Mouse (Mus musculus) CH12.LX (cell line): ENCODE results near the gene Prkn. TPM values are rescaled to one million over a fixed set of nuclear protein-coding genes. Genes with fewer than 3 reads are reported as not detected.

Experiments
- DNase-seq: peaks from one replicate; pipeline ENCODE4 v3.0.0-alpha.2; 2013; ENCODE audit errors: extremely low read depth
- H3K27ac ChIP-seq: 2 replicates; pipeline ENCODE4 v1.5.1; 2012; ENCODE audit warnings: low read depth, mild to moderate bottlenecking, control low read depth, moderate library complexity; ENCODE audit not compliant: insufficient read depth
- H3K27me3 ChIP-seq: replicated peaks from 2 replicates; pipeline ENCODE3; 2012; ENCODE audit warnings: inconsistent platforms
- H3K36me3 ChIP-seq, 2 experiments: replicated peaks in 1 of 2; 2 replicates each; pipeline versions ENCODE3 to v1.6.1; 2012; ENCODE audit warnings: inconsistent platforms in 1 of 2, low read length in 1 of 2, mild to moderate bottlenecking in 1 of 2, mixed read lengths in 1 of 2, moderate library complexity in 1 of 2; ENCODE audit not compliant: control insufficient read depth in 1 of 2, insufficient read depth in 1 of 2
- H3K4me1 ChIP-seq, 2 experiments: 2 replicates each; pipeline ENCODE4 v1.6.1; 2012; ENCODE audit warnings: inconsistent platforms in 1 of 2, moderate library complexity in 1 of 2; ENCODE audit not compliant: insufficient read depth in 2 of 2, control insufficient read depth in 1 of 2
- H3K4me2 ChIP-seq: 2 replicates; pipeline ENCODE4 v1.6.1; 2012; ENCODE audit warnings: low read depth, mild to moderate bottlenecking, control low read depth; ENCODE audit not compliant: poor library complexity, insufficient read depth, severe bottlenecking
- H3K4me3 ChIP-seq, 3 experiments: fragments of 150-350 bp in 1 of 3; sonication (generic) in 1 of 3; replicated peaks in 1 of 3; 2 replicates each; pipeline versions ENCODE3 to v1.5.1; 2011 to 2012; ENCODE audit warnings: low read depth in 2 of 3, low read length in 2 of 3, mild to moderate bottlenecking in 2 of 3, moderate library complexity in 2 of 3, control low read depth in 1 of 3, improper control_type of control experiment in 1 of 3, inconsistent platforms in 1 of 3, mixed read lengths in 1 of 3; ENCODE audit not compliant: poor library complexity in 1 of 3
- H3K79me2 ChIP-seq: replicated peaks from 2 replicates; pipeline ENCODE4 v1.6.1; 2012; ENCODE audit warnings: mild to moderate bottlenecking, moderate library complexity; ENCODE audit not compliant: control insufficient read depth, poor library complexity, insufficient read depth, severe bottlenecking; ENCODE audit errors: extremely low read depth
- H3K9ac ChIP-seq: 2 replicates; pipeline ENCODE4 v1.6.1; 2012; ENCODE audit warnings: low read depth, mild to moderate bottlenecking, control low read depth, moderate library complexity; ENCODE audit not compliant: insufficient read depth
- H3K9me3 ChIP-seq: replicated peaks from 2 replicates; pipeline ENCODE3; 2012; ENCODE audit warnings: low read length, inconsistent platforms, mixed read lengths
- BHLHE40 ChIP-seq: IDR thresholded peaks from 2 replicates; pipeline ENCODE4 v1.6.1; 2011; ENCODE audit warnings: mild to moderate bottlenecking, low read depth, low read length, improper control_type of control experiment
- CHD1 ChIP-seq: IDR thresholded peaks from 2 replicates; pipeline ENCODE4 v1.6.1; 2012; ENCODE audit warnings: low read depth, low read length, improper control_type of control experiment, inconsistent platforms
- CHD2 ChIP-seq: IDR thresholded peaks from 2 replicates; pipeline ENCODE4 v1.6.1; 2011; ENCODE audit warnings: low read length, improper control_type of control experiment
- E2F4 ChIP-seq: IDR thresholded peaks from 2 replicates; pipeline ENCODE4 v1.6.1; 2011; ENCODE audit warnings: low read depth, low read length, improper control_type of control experiment; ENCODE audit not compliant: insufficient replicate concordance
- EP300 ChIP-seq: IDR thresholded peaks from 2 replicates; pipeline ENCODE4 v1.6.1; 2011; ENCODE audit warnings: low read length, improper control_type of control experiment
- ETS1 ChIP-seq: conservative IDR thresholded peaks from 2 replicates; pipeline ENCODE4 v1.6.1; 2012; ENCODE audit warnings: low read depth, mild to moderate bottlenecking, inconsistent platforms, low read length, improper control_type of control experiment, moderate library complexity
- HCFC1 ChIP-seq: IDR thresholded peaks from 2 replicates; pipeline ENCODE4 v1.6.1; 2012; ENCODE audit warnings: low read depth, mild to moderate bottlenecking, inconsistent platforms, low read length, improper control_type of control experiment
- IRF4 ChIP-seq: IDR thresholded peaks from 2 replicates; pipeline ENCODE4 v1.6.1; 2014; ENCODE audit warnings: low read depth, mild to moderate bottlenecking, inconsistent platforms, low read length, improper control_type of control experiment
- JUN ChIP-seq: IDR thresholded peaks from 2 replicates; pipeline ENCODE4 v1.6.1; 2011; ENCODE audit warnings: low read depth, mild to moderate bottlenecking, low read length, improper control_type of control experiment, moderate library complexity; ENCODE audit not compliant: insufficient read depth
- JUND ChIP-seq: conservative IDR thresholded peaks from 2 replicates; pipeline ENCODE4 v1.6.1; 2011; ENCODE audit warnings: low read depth, low read length, improper control_type of control experiment
- KAT2A ChIP-seq: IDR thresholded peaks from 2 replicates; pipeline ENCODE4 v1.6.1; 2012; ENCODE audit warnings: low read length, improper control_type of control experiment, inconsistent platforms; ENCODE audit not compliant: insufficient replicate concordance
- MAFK ChIP-seq: IDR thresholded peaks from 2 replicates; pipeline ENCODE4 v1.6.1; 2011; ENCODE audit warnings: low read length, improper control_type of control experiment; ENCODE audit not compliant: insufficient replicate concordance
- MAX ChIP-seq: IDR thresholded peaks from 2 replicates; pipeline ENCODE4 v1.6.1; 2011; ENCODE audit warnings: low read length, improper control_type of control experiment
- MEF2A ChIP-seq: IDR thresholded peaks from 2 replicates; pipeline ENCODE4 v1.6.1; 2014; ENCODE audit warnings: low read depth, mild to moderate bottlenecking, inconsistent platforms, low read length, improper control_type of control experiment, borderline replicate concordance
- MXI1 ChIP-seq: IDR thresholded peaks from 2 replicates; pipeline ENCODE4 v1.6.1; 2011; ENCODE audit warnings: mild to moderate bottlenecking, low read depth, low read length, improper control_type of control experiment
- SIN3A ChIP-seq: IDR thresholded peaks from 2 replicates; pipeline ENCODE4 v1.6.1; 2012; ENCODE audit warnings: low read length, improper control_type of control experiment, inconsistent platforms
- TCF12 ChIP-seq: IDR thresholded peaks from 2 replicates; pipeline ENCODE4 v1.6.1; 2014; ENCODE audit warnings: low read depth, mild to moderate bottlenecking, inconsistent platforms, low read length, improper control_type of control experiment
- ZC3H11A ChIP-seq: IDR thresholded peaks from 2 replicates; pipeline ENCODE4 v1.6.1; 2012; ENCODE audit warnings: low read depth, mild to moderate bottlenecking, inconsistent platforms, low read length, improper control_type of control experiment
- dilution Hi-C: fragments of 300-500 bp; cut with MboI; formaldehyde crosslinking; loops from 2 replicates; pipeline ENCODE4 v1.14.3; 2020; ENCODE audit warnings: low sequenced_read_pairs; ENCODE audit not compliant: extremely low pct_unique_long_range_greater_than_20kb, extremely low pct_ligation_motif_present
- in situ Hi-C: fragments of 300-500 bp; cut with MboI; formaldehyde crosslinking; loops from 3 replicates; pipeline ENCODE4 v1.14.3; 2019; ENCODE audit warnings: low sequenced_read_pairs, low pct_ligation_motif_present, low pct_unique_long_range_greater_than_20kb, mixed read lengths
- polyA plus RNA-seq: library from polyadenylated mRNA; unstranded; fragments of >175 nt; gene quantifications from 2 replicates; pipeline ENCODE4 v1.2.1, GENCODE M21; 2012; ENCODE audit warnings: low read depth; ENCODE audit not compliant: insufficient read length
- total RNA-seq, 2 experiments: library from RNA; depleted of rRNA; stranded (reverse); fragments of 300-350 nt in 1 of 2; fragments of >200 nt in 1 of 2; gene quantifications; 2 replicates each; pipeline ENCODE4 v1.2.3; 2012 to 2014

Prkn gene
- total and polyA plus RNA-seq, 3 experiments = 0.08 TPM; not detected in 2

- no peaks in the 10 kb centered on the region for H3K36me3 ChIP-seq
- no peak for TF ChIP-seq E2F4
- no peak for TF ChIP-seq JUND
- TF ChIP-seq, all 38 proteins: peak for 0
- H3K79me2 ChIP-seq = no peaks in the 10 kb centered on the region
- peaks cover 0 to 3% of the 10 kb centered on the region in 2 experiments; a peak in 2 of 4 replicates for H3K4me1 ChIP-seq
- H3K9ac ChIP-seq = no peak overlapping the region
- H3K4me3 ChIP-seq = no peak overlapping the region
- H3K9me3 ChIP-seq = no peaks in the 10 kb centered on the region
- in situ Hi-C loops = no loop called here
- dilution Hi-C loops = no loop called here
- H3K27ac ChIP-seq = no peak overlapping the region
- DNase-seq = no peak
- H3K4me2 ChIP-seq = no peak overlapping the region
- peaks cover 8% of the 10 kb centered on the region for H3K27me3 ChIP-seq
These were observed 1148.1 kb downstream of the Prkn start for GRCm38 (mm10) chr17:11988110-11988837.

- no peaks in the 10 kb centered on the region for H3K79me2 ChIP-seq
- H3K9me3 ChIP-seq = no peaks in the 10 kb centered on the region
- no peak overlapping the region for H3K9ac ChIP-seq
- TF ChIP-seq MAFK (no peak), CHD1 (no peak), ETS1 (no peak), ZC3H11A (no peak), CHD2 (no peak), MEF2A (no peak), KAT2A (no peak), EP300 (no peak), HCFC1 (no peak), JUN (no peak), MXI1 (no peak), MAX (no peak), SIN3A (no peak), BHLHE40 (no peak), TCF12 (no peak), IRF4 (no peak)
- no peak overlapping the region for H3K27ac ChIP-seq
- peaks cover 8% of the 10 kb centered on the region for H3K27me3 ChIP-seq
- H3K36me3 ChIP-seq = no peaks in the 10 kb centered on the region
- dilution Hi-C loops (no loop called here), in situ Hi-C loops (no loop called here)
- no peak overlapping the region for H3K4me3 ChIP-seq
- DNase-seq = no peak
- H3K4me2 ChIP-seq = no peak overlapping the region
- peaks cover 0 to 4% of the 10 kb centered on the region in 2 experiments; a peak in 2 of 4 replicates for H3K4me1 ChIP-seq
These were observed 1149.1 kb downstream of the Prkn start for GRCm38 (mm10) chr17:11989296-11989695.
